Mouse (Mus musculus) CH12.LX (cell line): ENCODE results near the gene Gm21885.

Experiments used
- CTCF ChIP-seq, 2 experiments: IDR thresholded peaks in 1 of 2; conservative IDR thresholded peaks in 1 of 2; 2 replicates each; pipeline ENCODE4 v1.5.1; 2011 to 2012; ENCODE audit warnings: low read depth in 2 of 2, low read length in 2 of 2, improper control_type of control experiment in 1 of 2, inconsistent platforms in 1 of 2, mild to moderate bottlenecking in 1 of 2, moderate library complexity in 1 of 2
- E2F4 ChIP-seq: IDR thresholded peaks from 2 replicates; pipeline ENCODE4 v1.6.1; 2011; ENCODE audit warnings: low read depth, low read length, improper control_type of control experiment; ENCODE audit not compliant: insufficient replicate concordance
- ETS1 ChIP-seq: conservative IDR thresholded peaks from 2 replicates; pipeline ENCODE4 v1.6.1; 2012; ENCODE audit warnings: low read depth, mild to moderate bottlenecking, inconsistent platforms, low read length, improper control_type of control experiment, moderate library complexity
- MAFK ChIP-seq: IDR thresholded peaks from 2 replicates; pipeline ENCODE4 v1.6.1; 2011; ENCODE audit warnings: low read length, improper control_type of control experiment; ENCODE audit not compliant: insufficient replicate concordance
- POLR2A ChIP-seq: IDR thresholded peaks from 2 replicates; pipeline ENCODE4 v1.6.1; 2011; ENCODE audit warnings: low read depth, mild to moderate bottlenecking, improper control_type of control experiment, low read length
- POLR2AphosphoS2 ChIP-seq: IDR thresholded peaks from 2 replicates; pipeline ENCODE4 v1.6.1; 2011; ENCODE audit warnings: low read depth, low read length, improper control_type of control experiment
- TCF12 ChIP-seq: IDR thresholded peaks from 2 replicates; pipeline ENCODE4 v1.6.1; 2014; ENCODE audit warnings: low read depth, mild to moderate bottlenecking, inconsistent platforms, low read length, improper control_type of control experiment
- UBTF ChIP-seq: IDR thresholded peaks from 2 replicates; pipeline ENCODE4 v1.6.1; 2012; ENCODE audit warnings: low read depth, mild to moderate bottlenecking, inconsistent platforms, low read length, improper control_type of control experiment, moderate library complexity
- USF2 ChIP-seq: conservative IDR thresholded peaks from 2 replicates; pipeline ENCODE4 v1.6.1; 2011; ENCODE audit warnings: low read depth, low read length, improper control_type of control experiment
- ZNF384 ChIP-seq: IDR thresholded peaks from 2 replicates; pipeline ENCODE4 v1.6.1; 2012; ENCODE audit warnings: low read depth, low read length, improper control_type of control experiment, inconsistent platforms

GRCm38 (mm10) chr11:94318056-94318455 lies 36.4 kb downstream of the Gm21885 start:
- TF ChIP-seq UBTF = no peak
- TF ChIP-seq POLR2A = no peak
- TF ChIP-seq ZNF384 = no peak
- TF ChIP-seq CTCF (conservative IDR thresholded peaks at IDR 0.05 in 1 of 2, IDR thresholded peaks at IDR 0.05 in 1 of 2; ENCODE audit: low read depth in 2 of 2, low read length in 2 of 2) = no peak
- no peak for TF ChIP-seq MAFK
- TF ChIP-seq TCF12 = no peak
- no peak for TF ChIP-seq ETS1
- no peak for TF ChIP-seq E2F4
- TF ChIP-seq USF2 = no peak
- TF ChIP-seq POLR2AphosphoS2 = no peak; the same call in 1 of the 2 replicates
